Mouse (Mus musculus) forebrain, embryonic 11.5 days (tissue): ENCODE data around the gene Gm8265. TPM values are rescaled to one million over a fixed set of nuclear protein-coding genes. Genes with fewer than 3 reads are reported as not detected.
"Not testable (repeated sequence)": the region's sequence is repeated elsewhere in the genome, so short reads cannot be mapped to it uniquely, and the experiment has no call there.

Source experiments
- ATAC-seq: fragments of 200-750 bp; cut with Nextera tagmentation; replicated peaks from 2 replicates; pipeline ENCODE4 v1.8.0; 2017; ENCODE audit warnings: moderate TSS enrichment; ENCODE audit not compliant: low FRiP score
- DNase-seq: peaks from one replicate; pipeline ENCODE4 v3.0.0-alpha.2; 2017; ENCODE audit warnings: low spot score
- H3K27ac ChIP-seq: fragments of 300-500 bp; sonication (generic); 2 replicates; pipeline ENCODE4 v1.5.1; 2014; ENCODE audit warnings: low read depth, low read length
- H3K27me3 ChIP-seq: fragments of 300-500 bp; sonication (generic); 2 replicates; pipeline ENCODE4 v1.6.1; 2014; ENCODE audit warnings: mild to moderate bottlenecking, low read length, mixed read lengths; ENCODE audit not compliant: control insufficient read depth, insufficient read depth
- H3K36me3 ChIP-seq: fragments of 300-500 bp; sonication (generic); 2 replicates; pipeline ENCODE4 v1.6.1; 2014; ENCODE audit warnings: mild to moderate bottlenecking, low read length, moderate library complexity, mixed read lengths; ENCODE audit not compliant: control insufficient read depth, insufficient read depth
- H3K4me1 ChIP-seq: fragments of 300-500 bp; sonication (generic); replicated peaks from 2 replicates; pipeline ENCODE4 v1.6.1; 2014; ENCODE audit warnings: low read length, mixed read lengths; ENCODE audit not compliant: control insufficient read depth, insufficient read depth
- H3K4me2 ChIP-seq: fragments of 300-500 bp; sonication (generic); 2 replicates; pipeline ENCODE4 v1.6.1; 2014; ENCODE audit warnings: low read depth, mild to moderate bottlenecking, low read length, moderate library complexity, mixed read lengths; ENCODE audit not compliant: severe bottlenecking
- H3K4me3 ChIP-seq: fragments of 300-500 bp; sonication (generic); 2 replicates; pipeline ENCODE4 v1.5.1; 2014; ENCODE audit warnings: low read depth, low read length
- H3K9ac ChIP-seq: fragments of 300-500 bp; sonication (generic); 2 replicates; pipeline ENCODE4 v1.6.1; 2014; ENCODE audit warnings: low read length
- H3K9me3 ChIP-seq: fragments of 300-500 bp; sonication (generic); 2 replicates; pipeline ENCODE4 v1.6.1; 2016; ENCODE audit warnings: low read length, mixed read lengths; ENCODE audit not compliant: control insufficient read depth
- WGBS: fragments of 180-500 bp; shearing (Covaris S2); extraction: QIAGEN DNeasy Blood & Tissue Kit; methylation state at CpG from one replicate; pipeline ENCODE4 v1.1.7; 2014; 5-methylcytosine and 5-hydroxymethylcytosine counted together
- polyA plus RNA-seq: library from polyadenylated mRNA; unstranded; fragments of >200 nt; fragmentation: Nextera tagmentation; extraction: Ambion mirVana; gene quantifications from 2 replicates; pipeline ENCODE4 v1.2.1, GENCODE M21; 2014

Gene Gm8265
- polyA plus RNA-seq, result not detected in 2 replicates

GRCm38 (mm10) chr14:5632928-5633327, at the start of gene Gm8265:
Gm8265 (minus strand) TSS chr14:5633028.
- not testable (repeated sequence) for H3K4me2 ChIP-seq, H3K4me3 ChIP-seq, H3K27ac ChIP-seq, H3K9ac ChIP-seq, H3K9me3 ChIP-seq, H3K27me3 ChIP-seq, DNase-seq, H3K36me3 ChIP-seq, H3K4me1 ChIP-seq, ATAC-seq
- WGBS, result no CpG with 5 or more reads among the region's 1 CpGs

Other genes with a start within 250 kb of the Gm8265 start
- gene Gm3500, start 244.0 kb downstream of the Gm8265 start, polyA plus RNA-seq, result not detected in 2 replicates
- 1.5 and 1.6 TPM in 2 replicates for gene Gm3194, start 177.6 kb downstream of the Gm8265 start, polyA plus RNA-seq
- gene Gm8246, start 155.2 kb downstream of the Gm8265 start, polyA plus RNA-seq, result not detected in 2 replicates
- not detected in 2 replicates for gene Gm3187, start 148.8 kb downstream of the Gm8265 start, polyA plus RNA-seq
- 2.0 and 2.7 TPM in 2 replicates for gene Gm3488, start 131.4 kb downstream of the Gm8265 start, polyA plus RNA-seq
- not detected in 2 replicates for gene Gm3532, start 94.5 kb downstream of the Gm8265 start, polyA plus RNA-seq
- gene Gm9603, start 54.4 kb upstream of the Gm8265 start, polyA plus RNA-seq, result not detected in 2 replicates
- gene Gm3373, start 108.5 kb upstream of the Gm8265 start, polyA plus RNA-seq, result 0.17 TPM in 1 of 2 replicates, not detected in the other
- gene Gm3383, start 175.0 kb upstream of the Gm8265 start, polyA plus RNA-seq, result 1.6 TPM in 2 replicates
- not detected in 2 replicates for gene Gm3424, start 197.3 kb upstream of the Gm8265 start, polyA plus RNA-seq
- gene Gm8237, start 247.4 kb upstream of the Gm8265 start, polyA plus RNA-seq, result 0.47 TPM in 1 of 2 replicates, not detected in the other